Mouse (Mus musculus) CH12.LX (cell line): ENCODE results near the gene Gm20661. TPM values are rescaled to one million over a fixed set of nuclear protein-coding genes. Genes with fewer than 3 reads are reported as not detected.
A peak's percentile ranks its signal among the peaks of the same experiment; 100 is the strongest.

Experiments
- DNase-seq: peaks from one replicate; pipeline ENCODE4 v3.0.0-alpha.2; 2013; ENCODE audit errors: extremely low read depth
- H3K27ac ChIP-seq: 2 replicates; pipeline ENCODE4 v1.5.1; 2012; ENCODE audit warnings: low read depth, mild to moderate bottlenecking, control low read depth, moderate library complexity; ENCODE audit not compliant: insufficient read depth
- H3K27me3 ChIP-seq: replicated peaks from 2 replicates; pipeline ENCODE3; 2012; ENCODE audit warnings: inconsistent platforms
- H3K36me3 ChIP-seq, 2 experiments: replicated peaks in 1 of 2; 2 replicates each; pipeline versions ENCODE3 to v1.6.1; 2012; ENCODE audit warnings: inconsistent platforms in 1 of 2, low read length in 1 of 2, mild to moderate bottlenecking in 1 of 2, mixed read lengths in 1 of 2, moderate library complexity in 1 of 2; ENCODE audit not compliant: control insufficient read depth in 1 of 2, insufficient read depth in 1 of 2
- H3K4me1 ChIP-seq, 2 experiments: 2 replicates each; pipeline ENCODE4 v1.6.1; 2012; ENCODE audit warnings: inconsistent platforms in 1 of 2, moderate library complexity in 1 of 2; ENCODE audit not compliant: insufficient read depth in 2 of 2, control insufficient read depth in 1 of 2
- H3K4me2 ChIP-seq: 2 replicates; pipeline ENCODE4 v1.6.1; 2012; ENCODE audit warnings: low read depth, mild to moderate bottlenecking, control low read depth; ENCODE audit not compliant: poor library complexity, insufficient read depth, severe bottlenecking
- H3K4me3 ChIP-seq, 3 experiments: fragments of 150-350 bp in 1 of 3; sonication (generic) in 1 of 3; replicated peaks in 1 of 3; 2 replicates each; pipeline versions ENCODE3 to v1.5.1; 2011 to 2012; ENCODE audit warnings: low read depth in 2 of 3, low read length in 2 of 3, mild to moderate bottlenecking in 2 of 3, moderate library complexity in 2 of 3, control low read depth in 1 of 3, improper control_type of control experiment in 1 of 3, inconsistent platforms in 1 of 3, mixed read lengths in 1 of 3; ENCODE audit not compliant: poor library complexity in 1 of 3
- H3K79me2 ChIP-seq: replicated peaks from 2 replicates; pipeline ENCODE4 v1.6.1; 2012; ENCODE audit warnings: mild to moderate bottlenecking, moderate library complexity; ENCODE audit not compliant: control insufficient read depth, poor library complexity, insufficient read depth, severe bottlenecking; ENCODE audit errors: extremely low read depth
- H3K9ac ChIP-seq: 2 replicates; pipeline ENCODE4 v1.6.1; 2012; ENCODE audit warnings: low read depth, mild to moderate bottlenecking, control low read depth, moderate library complexity; ENCODE audit not compliant: insufficient read depth
- H3K9me3 ChIP-seq: replicated peaks from 2 replicates; pipeline ENCODE3; 2012; ENCODE audit warnings: low read length, inconsistent platforms, mixed read lengths
- BHLHE40 ChIP-seq: IDR thresholded peaks from 2 replicates; pipeline ENCODE4 v1.6.1; 2011; ENCODE audit warnings: mild to moderate bottlenecking, low read depth, low read length, improper control_type of control experiment
- CHD2 ChIP-seq: IDR thresholded peaks from 2 replicates; pipeline ENCODE4 v1.6.1; 2011; ENCODE audit warnings: low read length, improper control_type of control experiment
- E2F4 ChIP-seq: IDR thresholded peaks from 2 replicates; pipeline ENCODE4 v1.6.1; 2011; ENCODE audit warnings: low read depth, low read length, improper control_type of control experiment; ENCODE audit not compliant: insufficient replicate concordance
- ELF1 ChIP-seq: IDR thresholded peaks from 2 replicates; pipeline ENCODE4 v1.6.1; 2014; ENCODE audit warnings: low read depth, mild to moderate bottlenecking, inconsistent platforms, low read length, improper control_type of control experiment
- ETS1 ChIP-seq: conservative IDR thresholded peaks from 2 replicates; pipeline ENCODE4 v1.6.1; 2012; ENCODE audit warnings: low read depth, mild to moderate bottlenecking, inconsistent platforms, low read length, improper control_type of control experiment, moderate library complexity
- IRF4 ChIP-seq: IDR thresholded peaks from 2 replicates; pipeline ENCODE4 v1.6.1; 2014; ENCODE audit warnings: low read depth, mild to moderate bottlenecking, inconsistent platforms, low read length, improper control_type of control experiment
- MAFK ChIP-seq: IDR thresholded peaks from 2 replicates; pipeline ENCODE4 v1.6.1; 2011; ENCODE audit warnings: low read length, improper control_type of control experiment; ENCODE audit not compliant: insufficient replicate concordance
- MAZ ChIP-seq: IDR thresholded peaks from 2 replicates; pipeline ENCODE4 v1.6.1; 2012; ENCODE audit warnings: low read depth, mild to moderate bottlenecking, inconsistent platforms, low read length, improper control_type of control experiment, moderate library complexity
- MEF2A ChIP-seq: IDR thresholded peaks from 2 replicates; pipeline ENCODE4 v1.6.1; 2014; ENCODE audit warnings: low read depth, mild to moderate bottlenecking, inconsistent platforms, low read length, improper control_type of control experiment, borderline replicate concordance
- NRF1 ChIP-seq: IDR thresholded peaks from 2 replicates; pipeline ENCODE4 v1.6.1; 2014; ENCODE audit warnings: low read depth, mild to moderate bottlenecking, inconsistent platforms, low read length, improper control_type of control experiment, moderate library complexity
- RAD21 ChIP-seq: IDR thresholded peaks from 2 replicates; pipeline ENCODE4 v1.6.1; 2011; ENCODE audit warnings: low read depth, mild to moderate bottlenecking, low read length, improper control_type of control experiment, moderate library complexity
- TCF12 ChIP-seq: IDR thresholded peaks from 2 replicates; pipeline ENCODE4 v1.6.1; 2014; ENCODE audit warnings: low read depth, mild to moderate bottlenecking, inconsistent platforms, low read length, improper control_type of control experiment
- USF1 ChIP-seq: IDR thresholded peaks from 2 replicates; pipeline ENCODE4 v1.6.1; 2014; ENCODE audit warnings: low read depth, mild to moderate bottlenecking, inconsistent platforms, low read length, improper control_type of control experiment
- ZMIZ1 ChIP-seq: IDR thresholded peaks from 2 replicates; pipeline ENCODE4 v1.6.1; 2012; ENCODE audit warnings: low read depth, mild to moderate bottlenecking, inconsistent platforms, low read length, improper control_type of control experiment
- dilution Hi-C: fragments of 300-500 bp; cut with MboI; formaldehyde crosslinking; loops from 2 replicates; pipeline ENCODE4 v1.14.3; 2020; ENCODE audit warnings: low sequenced_read_pairs; ENCODE audit not compliant: extremely low pct_unique_long_range_greater_than_20kb, extremely low pct_ligation_motif_present
- in situ Hi-C: fragments of 300-500 bp; cut with MboI; formaldehyde crosslinking; loops from 3 replicates; pipeline ENCODE4 v1.14.3; 2019; ENCODE audit warnings: low sequenced_read_pairs, low pct_ligation_motif_present, low pct_unique_long_range_greater_than_20kb, mixed read lengths
- polyA plus RNA-seq: library from polyadenylated mRNA; unstranded; fragments of >175 nt; gene quantifications from 2 replicates; pipeline ENCODE4 v1.2.1, GENCODE M21; 2012; ENCODE audit warnings: low read depth; ENCODE audit not compliant: insufficient read length
- total RNA-seq, 2 experiments: library from RNA; depleted of rRNA; stranded (reverse); fragments of 300-350 nt in 1 of 2; fragments of >200 nt in 1 of 2; gene quantifications; 2 replicates each; pipeline ENCODE4 v1.2.3; 2012 to 2014

Gm20661 gene
- total and polyA plus RNA-seq, 3 experiments = 0.29 TPM; not detected in 2

GRCm38 (mm10) chr9:107981684-107982605 lies 913 bp upstream of the Gm20661 start:
- Histone ChIP-seq H3K9ac (no peak overlapping the region), H3K79me2 (no peaks in the 10 kb centered on the region), H3K27ac (no peak overlapping the region), H3K4me3 (no peak overlapping the region), H3K36me3 (peaks cover 68 to 79% of the 10 kb centered on the region in 2 experiments), H3K27me3 (no peaks in the 10 kb centered on the region), H3K4me1 (peaks cover 26 to 67% of the 10 kb centered on the region in 2 experiments), H3K4me2 (no peak overlapping the region), H3K9me3 (no peaks in the 10 kb centered on the region)
- TF ChIP-seq ZMIZ1 (no peak), ETS1 (no peak), CHD2 (no peak), ELF1 (no peak), RAD21 (no peak), NRF1 (no peak)
- in situ Hi-C loops = no loop called here
- dilution Hi-C loops = no loop called here
- DNase-seq = no peak

DNA sequence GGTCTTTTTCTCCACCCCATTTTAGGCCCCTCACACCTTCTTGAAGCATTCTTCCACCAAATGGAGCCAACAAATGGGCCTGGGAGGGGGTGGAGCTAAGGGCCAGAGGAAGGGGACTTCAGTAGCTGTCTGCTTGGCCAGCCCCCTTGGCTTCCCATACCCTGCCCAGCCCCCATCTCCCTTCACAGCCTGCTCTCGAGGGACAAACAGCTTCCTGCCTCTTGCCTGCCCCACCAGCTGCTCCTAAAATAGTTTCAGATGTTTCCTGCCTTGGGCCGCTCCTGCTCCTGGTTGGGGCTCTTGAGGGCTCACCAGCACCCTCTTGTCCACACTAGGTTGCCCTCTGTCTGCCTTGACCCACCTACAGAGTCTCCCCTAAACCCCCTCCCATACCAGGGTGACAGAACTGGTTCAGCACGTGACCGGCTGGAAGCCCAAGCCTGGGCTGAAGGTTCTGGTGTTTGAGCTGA lies 598 bp downstream of the Gm20661 start:
- peak overlapping the region in 1 of 3 experiments; percentile 12 for H3K4me3 ChIP-seq
- peaks cover 25 to 60% of the 10 kb centered on the region in 2 experiments for H3K4me1 ChIP-seq
- H3K9ac ChIP-seq = no peak overlapping the region
- in situ Hi-C loops = no loop called here
- H3K36me3 ChIP-seq = peaks cover 53 to 64% of the 10 kb centered on the region in 2 experiments
- peak overlapping the region; percentile 4; the same call in 1 of the 2 replicates for H3K4me2 ChIP-seq
- TF ChIP-seq USF1 = peak; percentile 65
- TF ChIP-seq IRF4 = no peak
- TF ChIP-seq MAFK = no peak
- TF ChIP-seq E2F4 = no peak
- no peak; the same call in 1 of the 2 replicates for TF ChIP-seq TCF12
- peak; percentile 35; the same call in 1 of the 2 replicates for TF ChIP-seq MAZ
- peak; percentile 90 for TF ChIP-seq MEF2A
- TF ChIP-seq ETS1 = peak; percentile 54
- TF ChIP-seq BHLHE40 = peak; percentile 79
- peak overlapping the region; percentile 78 for H3K27ac ChIP-seq
- DNase-seq = peak; percentile 74
- no peaks in the 10 kb centered on the region for H3K79me2 ChIP-seq
- dilution Hi-C loops = no loop called here
- no peaks in the 10 kb centered on the region for H3K9me3 ChIP-seq
- H3K27me3 ChIP-seq = no peaks in the 10 kb centered on the region
